Mouse (Mus musculus): ENCODE data around the gene Hnrnpl.

- TF ChIP-seq CTCF (IDR thresholded peaks at IDR 0.05; ENCODE audit: borderline replicate concordance, extremely low read depth, insufficient read depth, insufficient read length) (no peak), POLR2A (IDR thresholded peaks at IDR 0.05; ENCODE audit: borderline replicate concordance, extremely low read depth, insufficient read depth, insufficient read length, poor library complexity, severe bottlenecking) (no peak)
These were observed 19.1 kb upstream of the Hnrnpl start for GRCm38 (mm10) chr7:28789235-28789634.
